Mouse (Mus musculus) G1E (cell line): ENCODE data around the gene Hist1h2be. TPM values are rescaled to one million over a fixed set of nuclear protein-coding genes. Genes with fewer than 3 reads are reported as not detected.
"Not testable (repeated sequence)": the region's sequence is repeated elsewhere in the genome, so short reads cannot be mapped to it uniquely, and the experiment has no call there.

ENCODE experiments used
- ATAC-seq: 2 replicates; pipeline ENCODE4 v1.8.0; 2016; ENCODE audit warnings: mild to moderate bottlenecking; ENCODE audit not compliant: insufficient number of reproducible peaks, poor library complexity, low FRiP score, severe bottlenecking; ENCODE audit errors: extremely low read depth
- DNase-seq: peaks from one replicate; pipeline ENCODE4 v3.0.0; 2012; ENCODE audit warnings: low spot score
- H3K27me3 ChIP-seq: 2 replicates; pipeline ENCODE4 v1.6.1; 2012; ENCODE audit warnings: mild to moderate bottlenecking, low read length, inconsistent platforms; ENCODE audit not compliant: insufficient read depth
- H3K36me3 ChIP-seq: replicated peaks from 2 replicates; pipeline ENCODE3; 2012; ENCODE audit warnings: mild to moderate bottlenecking, inconsistent platforms
- H3K4me1 ChIP-seq: 2 replicates; pipeline ENCODE4 v1.6.1; 2012; ENCODE audit warnings: low read depth, low read length, inconsistent platforms, mixed read lengths; ENCODE audit not compliant: insufficient read depth
- H3K4me3 ChIP-seq: 2 replicates; pipeline ENCODE4 v1.5.1; 2012; ENCODE audit warnings: low read depth, mild to moderate bottlenecking, inconsistent platforms, low read length, moderate library complexity, mixed read lengths
- H3K9me3 ChIP-seq: replicated peaks from 2 replicates; pipeline ENCODE4 v1.6.1; 2012; ENCODE audit warnings: inconsistent platforms
- CTCF ChIP-seq: IDR thresholded peaks from 2 replicates; pipeline ENCODE4 v1.5.1; 2012; ENCODE audit warnings: low read depth, low read length, inconsistent platforms, mixed read lengths
- GATA1 ChIP-seq: IDR thresholded peaks from 2 replicates; pipeline ENCODE4 v1.6.1; 2012; ENCODE audit warnings: borderline replicate concordance, low read length, inconsistent platforms, mixed read lengths
- GATA2 ChIP-seq: IDR thresholded peaks from 2 replicates; pipeline ENCODE4 v1.6.1; 2012; ENCODE audit warnings: low read depth, low read length, inconsistent platforms, borderline replicate concordance
- POLR2AphosphoS5 ChIP-seq: IDR thresholded peaks from 2 replicates; pipeline ENCODE4 v1.6.1; 2012; ENCODE audit warnings: low read depth, low read length, inconsistent platforms; ENCODE audit not compliant: insufficient replicate concordance
- TAL1 ChIP-seq: conservative IDR thresholded peaks from 2 replicates; pipeline ENCODE4 v1.6.1; 2012; ENCODE audit warnings: low read depth, low read length, inconsistent platforms, mixed read lengths
- polyA plus RNA-seq: library from polyadenylated mRNA; stranded (reverse); fragments of >175 nt; gene quantifications from 2 replicates; pipeline ENCODE4 v1.2.3, GENCODE M21; 2012
- total RNA-seq, 2 experiments: library from RNA; stranded (forward) in 1 of 2; stranded (reverse) in 1 of 2; fragments of 200-1000 nt in 1 of 2; fragments of >200 nt in 1 of 2; fragmentation: Nextera tagmentation in 1 of 2; gene quantifications; 2 replicates each; pipeline ENCODE4 v1.2.3; 2014 to 2017

Gene Hist1h2be
- total and polyA plus RNA-seq, 3 experiments, result 0.56 to 110 (median 27.7) TPM

- Histone ChIP-seq H3K9me3 (no peaks in the 10 kb centered on the region), H3K36me3 (no peaks in the 10 kb centered on the region), H3K4me1 (peaks cover 37% of the 10 kb centered on the region), H3K27me3 (no peaks in the 10 kb centered on the region), H3K4me3 (peak overlapping the region; percentile 68)
- peak; percentile 14 for DNase-seq
- ATAC-seq, result peak; percentile 47
- TF ChIP-seq POLR2AphosphoS5, result 0 out of 2 replicates have a peak, but pooled peaks have one; percentile 89
- TF ChIP-seq GATA2, result no peak
These were observed 65.7 kb downstream of the Hist1h2be start for GRCm38 (mm10) chr13:23554925-23555838.

GRCm38 (mm10) chr13:23554393-23554792 lies 66.5 kb downstream of the Hist1h2be start:
- ATAC-seq, result no peak
- H3K4me1 ChIP-seq, result peaks cover 39% of the 10 kb centered on the region
- TF ChIP-seq GATA2 (no peak), GATA1 (no peak), TAL1 (no peak), CTCF (no peak), POLR2AphosphoS5 (no peak)
- H3K9me3 ChIP-seq, result no peaks in the 10 kb centered on the region
- no peaks in the 10 kb centered on the region for H3K36me3 ChIP-seq
- peak overlapping the region; percentile 68; the same call in 1 of the 2 replicates for H3K4me3 ChIP-seq
- no peaks in the 10 kb centered on the region for H3K27me3 ChIP-seq
- no peak for DNase-seq

GRCm38 (mm10) chr13:23552962-23553361 lies 68.0 kb downstream of the Hist1h2be start, which contains the start of gene Hist1h1d:
Gene Hist1h1d (plus strand): TSS chr13:23553262.
- DNase-seq (no peak), ATAC-seq (no peak)
- H3K4me1 ChIP-seq, result peaks cover 43% of the 10 kb centered on the region
- no peaks in the 10 kb centered on the region for H3K9me3 ChIP-seq
- TF ChIP-seq GATA1, result no peak
- TF ChIP-seq TAL1, result no peak
- TF ChIP-seq CTCF, result no peak
- no peak for TF ChIP-seq POLR2AphosphoS5
- no peak for TF ChIP-seq GATA2
- no peaks in the 10 kb centered on the region for H3K27me3 ChIP-seq
- H3K4me3 ChIP-seq, result no peak within 1 kb of the TSS
- H3K36me3 ChIP-seq, result no peaks in the 10 kb centered on the region

GRCm38 (mm10) chr13:23551931-23552914 lies 68.7 kb downstream of the Hist1h2be start:
- DNase-seq (no peak), ATAC-seq (no peak)
- no peak for TF ChIP-seq GATA2
- TF ChIP-seq CTCF, result no peak
- no peak for TF ChIP-seq TAL1
- no peak for TF ChIP-seq GATA1
- TF ChIP-seq POLR2AphosphoS5, result no peak
- Histone ChIP-seq H3K9me3 (no peaks in the 10 kb centered on the region), H3K4me3 (no peak overlapping the region), H3K36me3 (no peaks in the 10 kb centered on the region), H3K27me3 (no peaks in the 10 kb centered on the region), H3K4me1 (peaks cover 40% of the 10 kb centered on the region)

GRCm38 (mm10) chr13:23551146-23551834 lies 69.6 kb downstream of the Hist1h2be start, which contains the start of gene Hist1h4f:
Gene Hist1h4f (minus strand): TSS chr13:23551648.
- Histone ChIP-seq H3K4me1 (peaks cover 40% of the 10 kb centered on the region), H3K4me3 (peak within 1 kb of the TSS; percentile 67)
- ATAC-seq, result peak; percentile 45
- not testable (repeated sequence) for H3K27me3 ChIP-seq, H3K9me3 ChIP-seq, H3K36me3 ChIP-seq
- peak; percentile 20 for DNase-seq
- peak; percentile 93 for TF ChIP-seq POLR2AphosphoS5

- Histone ChIP-seq H3K27me3 (no peaks in the 10 kb centered on the region), H3K4me3 (peak overlapping the region; percentile 67; the same call in 1 of the 2 replicates), H3K4me1 (peaks cover 43% of the 10 kb centered on the region), H3K9me3 (no peaks in the 10 kb centered on the region), H3K36me3 (no peaks in the 10 kb centered on the region)
- no peak for DNase-seq
- TF ChIP-seq GATA1 (no peak), POLR2AphosphoS5 (peak; percentile 92; the same call in 1 of the 2 replicates)
- ATAC-seq, result no peak
These were observed 70.2 kb downstream of the Hist1h2be start for GRCm38 (mm10) chr13:23550761-23551145.
